Mouse (Mus musculus) kidney, embryonic 14.5 days (tissue): Measurements from ENCODE around the gene Olfr195. TPM values are rescaled to one million over a fixed set of nuclear protein-coding genes. Genes with fewer than 3 reads are reported as not detected.

Experiments
- polyA plus RNA-seq: library from polyadenylated mRNA; unstranded; fragments of >200 nt; fragmentation: Nextera tagmentation; extraction: Ambion mirVana; gene quantifications from 2 replicates; pipeline ENCODE4 v1.2.1, GENCODE M21; 2014

Olfr195 gene
- polyA plus RNA-seq, 1 experiment from 2014 or later, result not detected

Other genes starting within 250 kb of the Olfr195 start
- gene Olfr181, start 218.3 kb upstream of the Olfr195 start, polyA plus RNA-seq, result not detected in 2 replicates
- not detected in 2 replicates for gene Olfr180, start 217.7 kb upstream of the Olfr195 start, polyA plus RNA-seq
- gene Olfr183, start 151.7 kb upstream of the Olfr195 start, polyA plus RNA-seq, result not detected in 2 replicates
- not detected in 2 replicates for gene Olfr186, start 116.8 kb upstream of the Olfr195 start, polyA plus RNA-seq
- not detected in 2 replicates for gene Olfr187, start 107.3 kb upstream of the Olfr195 start, polyA plus RNA-seq
- gene Olfr190, start 69.0 kb upstream of the Olfr195 start, polyA plus RNA-seq, result not detected in 2 replicates
- not detected in 2 replicates for gene Olfr191, start 57.2 kb upstream of the Olfr195 start, polyA plus RNA-seq
- not detected in 2 replicates for gene Olfr193, start 35.2 kb upstream of the Olfr195 start, polyA plus RNA-seq
- not detected in 2 replicates for gene Olfr194, start 26.0 kb upstream of the Olfr195 start, polyA plus RNA-seq
- not detected in 2 replicates for gene Olfr196, start 23.4 kb downstream of the Olfr195 start, polyA plus RNA-seq
- not detected in 2 replicates for gene Olfr198, start 56.5 kb downstream of the Olfr195 start, polyA plus RNA-seq
- gene Olfr199, start 72.7 kb downstream of the Olfr195 start, polyA plus RNA-seq, result not detected in 2 replicates
- gene Olfr201, start 125.6 kb downstream of the Olfr195 start, polyA plus RNA-seq, result not detected in 2 replicates
- not detected in 2 replicates for gene Olfr202, start 139.7 kb downstream of the Olfr195 start, polyA plus RNA-seq
- not detected in 2 replicates for gene Olfr203, start 151.8 kb downstream of the Olfr195 start, polyA plus RNA-seq
- gene Olfr204, start 171.2 kb downstream of the Olfr195 start, polyA plus RNA-seq, result not detected in 2 replicates
- not detected in 2 replicates for gene Olfr205, start 184.1 kb downstream of the Olfr195 start, polyA plus RNA-seq
- not detected in 2 replicates for gene Olfr206, start 202.2 kb downstream of the Olfr195 start, polyA plus RNA-seq
- not detected in 2 replicates for gene Olfr209, start 216.9 kb downstream of the Olfr195 start, polyA plus RNA-seq